Mouse (Mus musculus) kidney, embryonic 15.5 days (tissue): ENCODE results near the gene Gm20909. TPM values are rescaled to one million over a fixed set of nuclear protein-coding genes. Genes with fewer than 3 reads are reported as not detected.
"Not testable (repeated sequence)": the region's sequence is repeated elsewhere in the genome, so short reads cannot be mapped to it uniquely, and the experiment has no call there.

Source experiments
- ATAC-seq: fragments of 200-750 bp; cut with Nextera tagmentation; replicated peaks from 2 replicates; pipeline ENCODE4 v1.8.0; 2017; ENCODE audit warnings: moderate TSS enrichment; ENCODE audit not compliant: low FRiP score
- H3K27ac ChIP-seq: fragments of 300-500 bp; sonication (generic); 2 replicates; pipeline ENCODE4 v1.5.1; 2015; ENCODE audit warnings: mild to moderate bottlenecking, inconsistent platforms
- H3K27me3 ChIP-seq: fragments of 300-500 bp; sonication (generic); 2 replicates; pipeline ENCODE4 v1.6.1; 2015; ENCODE audit warnings: inconsistent platforms
- H3K36me3 ChIP-seq: fragments of 300-500 bp; sonication (generic); 2 replicates; pipeline ENCODE4 v1.6.1; 2015; ENCODE audit warnings: inconsistent platforms
- H3K4me1 ChIP-seq: fragments of 300-500 bp; sonication (generic); 2 replicates; pipeline ENCODE4 v1.6.1; 2015; ENCODE audit warnings: inconsistent platforms
- H3K4me2 ChIP-seq: fragments of 300-500 bp; sonication (generic); 2 replicates; pipeline ENCODE4 v1.6.1; 2015; ENCODE audit warnings: moderate library complexity, mild to moderate bottlenecking, inconsistent platforms
- H3K4me3 ChIP-seq: fragments of 300-500 bp; sonication (generic); replicated peaks from 2 replicates; pipeline ENCODE4 v1.5.1; 2015; ENCODE audit warnings: mild to moderate bottlenecking, inconsistent platforms
- H3K9ac ChIP-seq: fragments of 300-500 bp; sonication (generic); 2 replicates; pipeline ENCODE4 v1.6.1; 2015; ENCODE audit warnings: mild to moderate bottlenecking, inconsistent platforms
- H3K9me3 ChIP-seq: fragments of 300-500 bp; sonication (generic); replicated peaks from 2 replicates; pipeline ENCODE4 v1.6.1; 2016; ENCODE audit warnings: inconsistent platforms
- WGBS: fragments of 180-500 bp; shearing (Covaris S2); methylation state at CpG from one replicate; pipeline ENCODE4 v1.1.7; 2015; ENCODE audit warnings: mixed read lengths; 5-methylcytosine and 5-hydroxymethylcytosine counted together
- polyA plus RNA-seq: library from polyadenylated mRNA; unstranded; fragments of >200 nt; fragmentation: Nextera tagmentation; extraction: Ambion mirVana; gene quantifications from 2 replicates; pipeline ENCODE4 v1.2.1, GENCODE M21; 2015

The Gm20909 gene
- not detected in 2 replicates for polyA plus RNA-seq

DNA sequence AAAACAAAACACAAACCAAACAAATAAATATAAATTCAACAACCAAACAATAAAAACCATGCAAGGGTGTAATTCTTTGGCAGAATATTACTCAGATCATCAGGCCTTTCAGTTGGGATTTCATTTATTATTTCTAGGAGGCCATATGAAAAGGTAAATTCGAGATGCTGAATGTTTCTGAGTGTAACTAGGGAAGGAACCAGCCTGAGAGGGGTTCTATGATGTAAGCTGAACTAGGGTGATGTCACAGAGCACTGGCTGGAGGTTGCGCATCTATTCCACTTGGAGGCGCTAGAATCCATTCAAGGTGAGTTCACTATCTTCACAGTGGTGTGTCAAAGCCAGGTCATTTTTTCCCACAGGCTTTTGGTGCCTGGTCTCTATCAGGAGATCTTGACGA is at the start of gene Gm20909:
Gene Gm20909, plus strand, starts transcription at position 301 of the 400 bp plus-strand sequence.
- not testable (repeated sequence) for ATAC-seq, H3K9ac ChIP-seq, H3K27me3 ChIP-seq, H3K4me2 ChIP-seq, H3K27ac ChIP-seq, H3K4me1 ChIP-seq, H3K36me3 ChIP-seq, H3K9me3 ChIP-seq, H3K4me3 ChIP-seq
- WGBS, result no CpG with 5 or more reads among the region's 4 CpGs

Other genes with a start within 250 kb of the Gm20909 start
- gene Gm29866, start 170.9 kb upstream of the Gm20909 start, polyA plus RNA-seq, result not detected in 2 replicates
- gene Gm20865, start 77.0 kb downstream of the Gm20909 start, polyA plus RNA-seq, result not detected in 2 replicates